Mouse (Mus musculus): ENCODE data around the gene Trp53.

Trp53 gene

GRCm38 (mm10) chr11:69560896-69561854 lies 19.0 kb upstream of the Trp53 start:
- DNase-seq (ENCODE audit: low spot score), result no peak

DNA sequence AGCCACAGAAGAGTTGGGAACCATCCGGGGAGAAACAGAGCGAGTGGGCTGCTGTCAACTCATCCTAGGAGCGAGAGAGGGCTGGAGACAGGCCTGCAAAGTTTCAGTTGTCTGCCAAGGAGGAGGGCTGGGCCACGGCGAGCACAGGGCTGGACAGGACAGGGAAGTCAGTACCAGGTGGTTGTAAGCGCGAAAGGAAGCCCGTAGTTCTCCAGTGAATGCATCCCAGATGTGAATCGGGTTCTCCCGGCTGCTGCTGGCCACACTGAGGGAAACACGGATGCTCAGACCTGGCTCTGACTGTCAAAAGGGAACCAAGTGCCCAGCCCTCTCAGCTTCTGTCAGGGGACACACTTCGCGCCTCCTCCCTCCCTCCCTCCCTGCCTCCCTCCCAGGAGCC lies 16.8 kb upstream of the Trp53 start:
- no peak for DNase-seq (ENCODE audit: low spot score)

DNA sequence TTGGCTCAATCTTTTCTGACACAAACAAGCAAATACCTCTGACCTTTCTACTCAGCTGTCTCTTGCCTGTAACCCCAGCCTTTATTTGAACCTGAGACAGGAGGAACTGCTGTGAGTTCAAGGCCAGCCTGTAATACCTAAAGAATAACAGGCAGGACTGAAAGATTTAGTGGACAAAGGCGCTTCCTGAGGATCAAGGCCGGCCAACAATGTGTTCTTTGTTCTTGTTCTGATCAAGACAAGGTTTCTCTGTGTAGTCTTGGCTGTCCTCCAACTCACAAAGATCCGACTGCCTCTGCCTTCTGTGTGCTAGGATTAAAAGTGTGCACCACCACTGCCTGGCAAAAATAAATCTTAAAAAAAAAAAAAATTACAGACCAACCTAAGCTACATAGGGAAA lies 15.8 kb upstream of the Trp53 start:
- no peak for DNase-seq (ENCODE audit: low spot score)

GRCm38 (mm10) chr11:69565131-69565530 lies 15.0 kb upstream of the Trp53 start:
- no peak for DNase-seq (ENCODE audit: low spot score)

- DNase-seq (ENCODE audit: low spot score), result no peak
These were observed 4.9 kb upstream of the Trp53 start for GRCm38 (mm10) chr11:69575220-69575619.

GRCm38 (mm10) chr11:69576307-69576706 lies 3.9 kb upstream of the Trp53 start:
- DNase-seq (ENCODE audit: low spot score), result no peak

- no peak for DNase-seq (ENCODE audit: low spot score)
These were observed 1.9 kb upstream of the Trp53 start for GRCm38 (mm10) chr11:69578301-69578700.

GRCm38 (mm10) chr11:69579128-69580017 lies 786 bp upstream of the Trp53 start:
- DNase-seq (ENCODE audit: low spot score), result peak; percentile 97

- no peak for DNase-seq (ENCODE audit: low spot score)
These were observed 500 bp downstream of the Trp53 start for GRCm38 (mm10) chr11:69580572-69581146.

GRCm38 (mm10) chr11:69581147-69581688 lies 1.1 kb downstream of the Trp53 start:
- peak; percentile 78 for DNase-seq (ENCODE audit: low spot score)

GRCm38 (mm10) chr11:69581814-69582213 lies 1.7 kb downstream of the Trp53 start:
- no peak for DNase-seq (ENCODE audit: low spot score)

DNA sequence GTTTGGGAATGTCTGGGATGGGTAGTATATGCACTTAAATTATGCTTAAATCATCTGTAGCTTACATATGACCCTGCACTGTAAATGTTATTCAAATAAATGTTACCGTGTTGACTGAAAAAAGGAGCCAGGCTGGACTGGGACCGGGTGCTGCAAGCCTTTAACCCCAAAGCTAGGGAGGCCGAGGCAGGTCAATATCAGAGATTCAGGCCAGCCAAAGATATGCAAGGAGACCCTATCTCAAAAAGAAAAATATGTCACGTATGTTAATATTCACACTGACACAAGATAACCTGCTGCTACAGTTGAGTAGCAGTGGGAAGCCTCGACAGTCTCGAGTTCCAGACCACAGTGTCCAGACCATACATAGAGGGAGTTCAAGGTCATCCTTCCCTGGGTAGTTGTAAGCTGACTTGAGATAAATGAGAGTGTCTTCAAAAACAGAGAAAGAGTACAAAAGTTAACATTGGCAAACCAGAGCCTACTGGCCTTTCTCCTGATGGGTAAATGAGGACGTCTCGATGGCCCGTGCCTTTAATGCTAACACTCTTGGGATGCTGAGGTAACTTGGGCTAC lies 2.2 kb downstream of the Trp53 start:
- no peak for DNase-seq (ENCODE audit: low spot score)

DNA sequence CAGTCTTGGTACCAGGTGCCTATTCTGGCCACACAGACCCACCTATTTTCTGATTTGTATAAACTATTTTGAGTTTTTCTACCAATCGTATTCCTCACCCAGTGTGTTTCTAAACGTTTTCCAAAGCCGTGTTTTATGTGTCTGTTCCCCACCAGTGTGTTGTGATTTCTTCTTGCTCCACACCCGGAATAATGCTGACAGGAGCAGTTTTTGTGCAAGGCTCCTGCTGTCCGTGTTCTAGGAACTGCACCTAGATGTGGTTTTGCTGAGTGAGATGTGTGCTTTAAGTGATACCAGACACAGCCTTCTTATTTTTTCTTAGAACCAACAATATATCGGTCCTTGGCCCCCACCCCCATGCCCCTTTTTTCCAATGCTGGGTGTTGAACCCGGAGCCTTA lies 3.8 kb downstream of the Trp53 start:
- DNase-seq (ENCODE audit: low spot score), result no peak

DNA sequence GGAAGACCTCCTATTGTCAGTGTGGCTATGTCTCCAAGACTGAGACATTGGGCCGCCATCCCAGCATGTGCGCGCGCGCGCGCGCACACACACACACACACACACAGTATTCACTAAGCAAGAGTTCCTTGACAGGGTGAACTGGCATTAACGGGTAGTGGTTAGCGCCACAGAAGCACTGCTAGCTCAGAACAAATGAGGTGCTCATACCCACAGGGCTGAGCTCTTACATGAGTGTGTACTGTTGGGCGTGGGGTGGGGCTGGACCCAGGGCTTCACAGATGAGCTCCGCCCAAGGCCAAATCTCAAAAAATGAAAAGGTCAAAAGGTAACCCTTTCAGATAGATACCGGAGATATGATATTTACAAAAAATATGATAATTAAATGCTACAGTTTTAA lies 4.8 kb downstream of the Trp53 start:
- no peak for DNase-seq (ENCODE audit: low spot score)

- DNase-seq (ENCODE audit: low spot score), result no peak
These were observed 5.7 kb downstream of the Trp53 start for GRCm38 (mm10) chr11:69585718-69586325.

DNA sequence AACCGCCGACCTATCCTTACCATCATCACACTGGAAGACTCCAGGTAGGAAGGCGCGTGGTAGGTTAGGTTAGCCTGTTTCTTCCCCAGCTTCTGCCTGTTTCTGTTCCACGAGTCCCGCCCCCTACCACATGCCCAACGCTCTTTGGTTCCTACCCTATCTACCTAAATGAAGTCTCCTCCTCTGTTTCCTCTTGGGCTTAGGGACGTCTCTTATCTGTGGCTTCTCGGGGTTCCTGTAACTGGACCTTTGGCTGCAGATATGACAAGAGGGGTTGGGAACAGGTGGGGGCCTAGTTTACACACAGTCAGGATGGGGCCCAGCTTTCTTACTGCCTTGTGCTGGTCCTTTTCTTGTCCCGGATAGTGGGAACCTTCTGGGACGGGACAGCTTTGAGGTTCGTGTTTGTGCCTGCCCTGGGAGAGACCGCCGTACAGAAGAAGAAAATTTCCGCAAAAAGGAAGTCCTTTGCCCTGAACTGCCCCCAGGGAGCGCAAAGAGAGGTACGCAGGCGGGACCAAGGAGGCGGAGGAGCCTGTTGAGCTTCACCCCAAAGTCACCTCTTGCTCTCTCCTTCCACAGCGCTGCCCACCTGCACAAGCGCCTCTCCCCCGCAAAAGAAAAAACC lies 9.2 kb downstream of the Trp53 start:
- no peak for DNase-seq (ENCODE audit: low spot score)

GRCm38 (mm10) chr11:69590622-69591021 lies 10.5 kb downstream of the Trp53 start:
- no peak for DNase-seq (ENCODE audit: low spot score)

DNA sequence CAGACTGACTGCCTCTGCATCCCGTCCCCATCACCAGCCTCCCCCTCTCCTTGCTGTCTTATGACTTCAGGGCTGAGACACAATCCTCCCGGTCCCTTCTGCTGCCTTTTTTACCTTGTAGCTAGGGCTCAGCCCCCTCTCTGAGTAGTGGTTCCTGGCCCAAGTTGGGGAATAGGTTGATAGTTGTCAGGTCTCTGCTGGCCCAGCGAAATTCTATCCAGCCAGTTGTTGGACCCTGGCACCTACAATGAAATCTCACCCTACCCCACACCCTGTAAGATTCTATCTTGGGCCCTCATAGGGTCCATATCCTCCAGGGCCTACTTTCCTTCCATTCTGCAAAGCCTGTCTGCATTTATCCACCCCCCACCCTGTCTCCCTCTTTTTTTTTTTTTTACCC lies 11.3 kb downstream of the Trp53 start:
- DNase-seq (ENCODE audit: low spot score), result no peak

- peak; percentile 58 for DNase-seq (ENCODE audit: low spot score)
These were observed 11.9 kb downstream of the Trp53 start for GRCm38 (mm10) chr11:69591899-69592637.

- DNase-seq (ENCODE audit: low spot score), result no peak
These were observed 12.6 kb downstream of the Trp53 start for GRCm38 (mm10) chr11:69592799-69593198.
